ENCODE assay signal across 10 mouse cellular contexts in genomic region chr11:84759478-84759986, GRCm38 (mm10). TPM values are rescaled to one million over a fixed set of nuclear protein-coding genes. Genes with fewer than 3 reads are reported as not detected.
DNase-seq lines count a peak whose midpoint lies in the region; ATAC-seq lines count a peak whose summit lies in the region.
"Had no signal": no experiment of that assay in that cellular context is flagged by ENCODE, and none has a peak within 500 bp of the region (broad histone marks: within the 10 kb centered on the region; RNA-seq: fewer than 3 reads in every experiment).

No protein-coding gene starts in this region.

- H3K27me3 ChIP-seq in hindbrain, embryonic 10.5 days (ENCODE audit: insufficient read depth, poor library complexity, severe bottlenecking) = peaks cover 78% of the 10 kb centered on the region
- H3K27me3 ChIP-seq in hindbrain, embryonic 11.5 days (ENCODE audit: control insufficient read depth, insufficient read depth, low read length) = peaks cover under 1% of the 10 kb centered on the region; the same call in 1 of the 2 replicates

- DNase-seq in hindbrain, embryonic 10.5 days (ENCODE audit: low spot score) = no peak
- no peak for DNase-seq in hindbrain, embryonic 11.5 days (ENCODE audit: low spot score)
- peak; percentile 75 for DNase-seq in adrenal gland, postnatal 10 days
- DNase-seq in fibroblast of lung, adult 2 months (ENCODE audit: low read depth) = peak; percentile 16
- DNase-seq in layer of hippocampus, postnatal 36 days = peak; percentile 28 to 53
- DNase-seq in MN1 (ENCODE audit: low spot score) = no peak
- DNase-seq in liver = no peak
- DNase-seq: lung, embryonic 14.5 days had no signal

- peaks cover 58% of the 10 kb centered on the region for H3K4me1 ChIP-seq in hindbrain, embryonic 10.5 days (replicated peaks)
- H3K4me1 ChIP-seq in hindbrain, embryonic 11.5 days (replicated peaks; ENCODE audit: control insufficient read depth, insufficient read depth, low read length) = peaks cover 3% of the 10 kb centered on the region

- peak overlapping the region; percentile 35; the same call in 1 of the 2 replicates for H3K27ac ChIP-seq in hindbrain, embryonic 10.5 days
- no peak overlapping the region for H3K27ac ChIP-seq in hindbrain, embryonic 11.5 days (ENCODE audit: low read depth, low read length)
- H3K27ac ChIP-seq: heart, embryonic 15.5 days had no signal

- no peak overlapping the region for H3K9ac ChIP-seq in hindbrain, embryonic 11.5 days (ENCODE audit: low read depth, low read length)
- H3K9ac ChIP-seq: heart, embryonic 15.5 days; lung, embryonic 14.5 days had no signal

- 85% methylated on average over 5 of the region's 5 CpGs for WGBS in hindbrain, embryonic 10.5 days
- WGBS in hindbrain, embryonic 11.5 days = 85% methylated on average over 5 of the region's 5 CpGs

- H3K4me2 ChIP-seq in hindbrain, embryonic 11.5 days (replicated peaks; ENCODE audit: low read depth, low read length) = no peak overlapping the region
- H3K4me2 ChIP-seq: heart, embryonic 15.5 days; lung, embryonic 14.5 days had no signal

- no peaks in the 10 kb centered on the region for H3K36me3 ChIP-seq in hindbrain, embryonic 10.5 days
- H3K36me3 ChIP-seq in hindbrain, embryonic 11.5 days (ENCODE audit: control insufficient read depth, insufficient read depth, low read length) = no peaks in the 10 kb centered on the region
- H3K36me3 ChIP-seq: heart, embryonic 15.5 days had no signal

- no peak for ATAC-seq in hindbrain, embryonic 11.5 days (ENCODE audit: low FRiP score)
- ATAC-seq in activated CD4-positive, CD25-positive, alpha-beta regulatory T cell, adult 4 months = no peak

- H3K4me3 ChIP-seq in hindbrain, embryonic 10.5 days = no peak overlapping the region
- no peak overlapping the region for H3K4me3 ChIP-seq in hindbrain, embryonic 11.5 days (ENCODE audit: low read depth, low read length)
- H3K4me3 ChIP-seq: heart, embryonic 15.5 days had no signal

- H3K9me3 ChIP-seq in hindbrain, embryonic 10.5 days = no peaks in the 10 kb centered on the region
- no peaks in the 10 kb centered on the region for H3K9me3 ChIP-seq in hindbrain, embryonic 11.5 days (ENCODE audit: control insufficient read depth, low read length)
- H3K9me3 ChIP-seq: heart, embryonic 15.5 days had no signal

RNA-seq across cellular contexts. Expression of gene Mrm1, which starts 59.8 kb away (rescaled TPM):
- polyA plus RNA-seq in hindbrain, embryonic 10.5 days (2016; fragmentation: Nextera tagmentation; extraction: Ambion mirVana) = 12.2 and 13.9 TPM in 2 replicates
- 11.2 and 13.3 TPM in 2 replicates for polyA plus RNA-seq in hindbrain, embryonic 11.5 days (2014; fragmentation: Nextera tagmentation; extraction: Ambion mirVana)
- total RNA-seq in adrenal gland, postnatal 10 days (2021) = 10 to 100 TPM; 14.0 to 22.7 TPM
- 10 to 100 TPM in 1 of 2 experiments, 1 to 10 TPM in 1; 7.9 to 13.3 TPM for total RNA-seq in layer of hippocampus, postnatal 36 days (2021)
- polyA plus RNA-seq in activated CD4-positive, CD25-positive, alpha-beta regulatory T cell, adult 4 months (2017; shearing (Covaris generic)) = 1 to 10 TPM; 7.5 to 7.6 TPM

Comparison
In these comparisons a context has a peak if more than half of its experiments do, and no peak if none do; other contexts are left out.
1. DNase-seq: peak in adrenal gland, postnatal 10 days (single experiment), fibroblast of lung, adult 2 months (single experiment) and layer of hippocampus, postnatal 36 days (2 of 2); none in hindbrain, embryonic 10.5 days (single experiment), hindbrain, embryonic 11.5 days (single experiment), MN1 (single experiment) and liver (single experiment).